Mouse (Mus musculus): ENCODE measurements around the gene Sirt1. TPM values are rescaled to one million over a fixed set of nuclear protein-coding genes. Genes with fewer than 3 reads are reported as not detected.

Gene Sirt1
- total and polyA plus RNA-seq, 3 experiments, result 9.1 to 19.8 TPM; not detected in 1

DNA sequence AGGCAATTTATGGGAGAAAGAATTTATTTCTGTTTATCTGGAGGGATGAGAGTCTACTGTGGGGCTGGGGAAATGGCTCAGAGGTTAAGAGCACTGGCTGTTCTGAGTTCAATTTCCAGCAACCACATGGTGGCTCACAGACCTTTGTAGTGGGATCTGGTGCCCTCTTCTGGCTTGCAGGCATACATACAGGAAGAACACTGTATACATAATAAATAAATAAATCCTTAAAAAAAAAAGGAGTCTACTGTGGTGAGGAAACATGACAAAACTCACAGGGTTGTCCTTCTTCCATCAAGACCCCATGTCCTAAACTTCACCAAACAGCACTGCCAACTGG is 42.9 kb upstream of the Sirt1 start:
- Histone ChIP-seq H3K9ac (ENCODE audit: control insufficient read depth, low read depth, low read length, poor library complexity, severe bottlenecking) (no peak overlapping the region), H3K79me2 (ENCODE audit: control insufficient read depth, insufficient read depth, low read length, poor library complexity) (no peaks in the 10 kb centered on the region), H3K4me3 (ENCODE audit: control insufficient read depth in 1 of 2, insufficient read depth in 1 of 2, low read depth in 2 of 2, low read length in 2 of 2) (no peak overlapping the region), H3K36me3 (ENCODE audit: control insufficient read depth in 1 of 2, insufficient read depth in 2 of 2, low read length in 2 of 2) (no peaks in the 10 kb centered on the region), H3K4me1 (ENCODE audit: control insufficient read depth in 1 of 2, insufficient read depth in 2 of 2, low read length in 2 of 2) (no peaks in the 10 kb centered on the region; a peak in 1 of 4 replicates), H3K27me3 (ENCODE audit: control insufficient read depth in 1 of 2, insufficient read depth in 2 of 2, low read length in 2 of 2) (no peaks in the 10 kb centered on the region), H3K27ac (ENCODE audit: control insufficient read depth, low read depth, low read length) (peak overlapping the region; percentile 6; the same call in 1 of the 2 replicates), H3K9me3 (replicated peaks; ENCODE audit: insufficient read depth, low read length) (no peaks in the 10 kb centered on the region)
- peak; percentile 69 for TF ChIP-seq SMC3 (IDR thresholded peaks at IDR 0.05; ENCODE audit: low read depth, low read length)
- no peak for TF ChIP-seq POLR2AphosphoS2 (IDR thresholded peaks at IDR 0.05; ENCODE audit: low read length)
- TF ChIP-seq MXI1 (IDR thresholded peaks at IDR 0.05; ENCODE audit: low read depth, low read length), result peak; percentile 47; the same call in 1 of the 2 replicates
- TF ChIP-seq MYC (IDR thresholded peaks at IDR 0.05; ENCODE audit: low read depth, low read length), result peak; percentile 87
- TF ChIP-seq CTCF (IDR thresholded peaks at IDR 0.05 in 2 of 3, conservative IDR thresholded peaks at IDR 0.05 in 1 of 3; ENCODE audit: control insufficient read depth in 1 of 3, insufficient read depth in 1 of 3, low read depth in 2 of 3, low read length in 3 of 3, poor library complexity in 1 of 3, severe bottlenecking in 1 of 3), result peak; percentile 56 to 89 (median 61)
- TF ChIP-seq RAD21 (IDR thresholded peaks at IDR 0.05; ENCODE audit: low read depth, low read length), result peak; percentile 45
- TF ChIP-seq USF1 (IDR thresholded peaks at IDR 0.05; ENCODE audit: low read depth, low read length), result 0 out of 2 replicates have a peak, but pooled peaks have one; percentile 3
- TF ChIP-seq ZNF384 (IDR thresholded peaks at IDR 0.05; ENCODE audit: low read depth, low read length), result peak; percentile 91
- no peak for TF ChIP-seq POLR2AphosphoS5 (IDR thresholded peaks at IDR 0.05; ENCODE audit: borderline replicate concordance, low read depth, low read length)
- no peak for TF ChIP-seq MYB (IDR thresholded peaks at IDR 0.05; ENCODE audit: low read depth, low read length)
- TF ChIP-seq MAX (IDR thresholded peaks at IDR 0.05; ENCODE audit: low read length), result 0 out of 2 replicates have a peak, but pooled peaks have one; percentile 4
- no peak for TF ChIP-seq CHD1 (IDR thresholded peaks at IDR 0.05; ENCODE audit: low read depth, low read length)
- peak; percentile 24; the same call in 1 of the 2 replicates for TF ChIP-seq HCFC1 (IDR thresholded peaks at IDR 0.05; ENCODE audit: low read depth, low read length)
- no peak for TF ChIP-seq KAT2A (conservative IDR thresholded peaks at IDR 0.05; ENCODE audit: low read depth, low read length)
- peak; percentile 55 for TF ChIP-seq ZC3H11A (IDR thresholded peaks at IDR 0.05; ENCODE audit: low read depth, low read length)
- no peak for TF ChIP-seq NRF1 (IDR thresholded peaks at IDR 0.05; ENCODE audit: insufficient read depth, low read depth, low read length, poor library complexity, severe bottlenecking)
- TF ChIP-seq ZMIZ1 (IDR thresholded peaks at IDR 0.05; ENCODE audit: low read depth, low read length), result no peak
- peak; percentile 70; the same call in 1 of the 2 replicates for TF ChIP-seq ELF1 (IDR thresholded peaks at IDR 0.05; ENCODE audit: low read depth, low read length)
- no peak for TF ChIP-seq RCOR1 (IDR thresholded peaks at IDR 0.05; ENCODE audit: low read depth, low read length)
- peak; percentile 87 for DNase-seq (ENCODE audit: low read depth, low spot score)
